In genomic region chr6:113690400-113691083, GRCm38 (mm10) we compare ENCODE assay signal across 7 mouse cellular contexts. TPM values are rescaled to one million over a fixed set of nuclear protein-coding genes. Genes with fewer than 3 reads are reported as not detected.
DNase-seq lines count a peak whose midpoint lies in the region; ATAC-seq and TF ChIP-seq lines count a peak whose summit lies in the region.

No protein-coding gene starts in this region.

- H3K36me3 ChIP-seq in G1E (replicated peaks), result peaks cover 38% of the 10 kb centered on the region
- no peaks in the 10 kb centered on the region for H3K36me3 ChIP-seq in lung, embryonic 16.5 days (ENCODE audit: control insufficient read depth, insufficient read depth, low read length)
- H3K36me3 ChIP-seq in spleen, adult 2 months (ENCODE audit: control insufficient read depth, insufficient read depth, low read length), result peaks cover 25% of the 10 kb centered on the region

- intact Hi-C loops in gastrocnemius, postnatal 14 days (cut with DNase I; ENCODE audit: low total_unique reads), result no loop called here

- H3K9me3 ChIP-seq in G1E (replicated peaks), result no peaks in the 10 kb centered on the region
- H3K9me3 ChIP-seq in lung, embryonic 16.5 days (ENCODE audit: control insufficient read depth, low read length), result no peaks in the 10 kb centered on the region

- no peak for TF ChIP-seq CTCF in G1E (IDR thresholded peaks at IDR 0.05; ENCODE audit: low read depth, low read length)
- TF ChIP-seq CTCF in spleen, adult 2 months (IDR thresholded peaks at IDR 0.05; ENCODE audit: extremely low read depth, insufficient read depth, insufficient read length, insufficient replicate concordance), result no peak

- no peaks in the 10 kb centered on the region for H3K27me3 ChIP-seq in G1E (ENCODE audit: insufficient read depth, low read length)
- no peaks in the 10 kb centered on the region for H3K27me3 ChIP-seq in lung, embryonic 16.5 days (ENCODE audit: control insufficient read depth, insufficient read depth, low read depth, low read length)
- H3K27me3 ChIP-seq in spleen, adult 2 months (ENCODE audit: control insufficient read depth, insufficient read depth, low read length), result no peaks in the 10 kb centered on the region

- peak; percentile 96 for ATAC-seq in G1E (ENCODE audit: extremely low read depth, insufficient number of reproducible peaks, low FRiP score, poor library complexity, severe bottlenecking)
- ATAC-seq in lung, embryonic 16.5 days (ENCODE audit: low read depth), result peak; percentile 81

- H3K4me3 ChIP-seq in G1E (ENCODE audit: low read depth, low read length), result peak overlapping the region; percentile 67; the same call in 1 of the 2 replicates
- peak overlapping the region; percentile 23 for H3K4me3 ChIP-seq in lung, embryonic 16.5 days (ENCODE audit: low read length)
- H3K4me3 ChIP-seq in spleen, adult 2 months (ENCODE audit: extremely low read depth, insufficient read depth, insufficient read length), result no peak overlapping the region

- TF ChIP-seq POLR2A in spleen, adult 2 months (IDR thresholded peaks at IDR 0.05; ENCODE audit: low read depth, low read length), result no peak

- peak overlapping the region; percentile 51 for H3K4me2 ChIP-seq in lung, embryonic 16.5 days (ENCODE audit: low read depth, low read length)

- peak overlapping the region; percentile 79 for H3K27ac ChIP-seq in lung, embryonic 16.5 days (ENCODE audit: low read length)
- H3K27ac ChIP-seq in spleen, adult 2 months (ENCODE audit: insufficient read depth, low read length), result peak overlapping the region; percentile 81

- H3K4me1 ChIP-seq in G1E (ENCODE audit: insufficient read depth, low read depth, low read length), result peaks cover 69% of the 10 kb centered on the region
- peaks cover 17% of the 10 kb centered on the region for H3K4me1 ChIP-seq in lung, embryonic 16.5 days (replicated peaks; ENCODE audit: control insufficient read depth, insufficient read depth, low read length)
- peaks cover 5% of the 10 kb centered on the region; the same call in 1 of the 2 replicates for H3K4me1 ChIP-seq in spleen, adult 2 months (ENCODE audit: control insufficient read depth, insufficient read depth, insufficient read length)

- peak overlapping the region; percentile 60 for H3K9ac ChIP-seq in lung, embryonic 16.5 days (ENCODE audit: low read length)

- WGBS in lung, embryonic 16.5 days, result under 1% methylated on average over 14 of the region's 14 CpGs
- 59% methylated on average over 14 of the region's 14 CpGs for WGBS in spleen, adult 2 months

- DNase-seq in G1E (ENCODE audit: low spot score), result peak; percentile 88
- DNase-seq in adrenal gland, postnatal 14 days, result peak; percentile 80
- DNase-seq in gastrocnemius, postnatal 14 days, result peak; percentile 33
- DNase-seq in kidney, adult 18-20 months, result peak; percentile 83
- DNase-seq in spleen, adult 2 months (ENCODE audit: low read depth in 1 of 2, low spot score in 2 of 2), result no peak
- DNase-seq in layer of hippocampus, adult 8-10 months (ENCODE audit: low spot score in 2 of 2), result no peak

RNA-seq across cellular contexts. Expression of gene Tatdn2, which starts 6.3 kb away (rescaled TPM):
- total RNA-seq in G1E (2014; fragmentation: Nextera tagmentation) (20.9 and 26.3 TPM in 2 replicates), G1E (2017) (72.0 and 81.3 TPM in 2 replicates)
- 33.1 and 34.5 TPM in 2 replicates for polyA plus RNA-seq in G1E (2012)
- 45.6 and 59.6 TPM in 2 replicates for total RNA-seq in adrenal gland, postnatal 14 days (2021)
- total RNA-seq in gastrocnemius, postnatal 14 days (2021), result 10 to 100 TPM; 25.7 to 29.1 TPM
- 0.46 and 0.60 TPM in 2 replicates for polyA plus RNA-seq in lung, embryonic 16.5 days (2015; fragmentation: Nextera tagmentation; extraction: Ambion mirVana)
- polyA plus RNA-seq in spleen, adult 2 months (2012; rRNA removed), result 24.3 and 27.4 TPM in 2 replicates
- 10 to 100 TPM; 63.5 to 73.0 (median 68.1) TPM for total RNA-seq in layer of hippocampus, adult 8-10 months (2022)

RNA-seq across cellular contexts. Expression of gene Ghrl, which starts 29.1 kb away (rescaled TPM):
- total RNA-seq in G1E (2014; fragmentation: Nextera tagmentation) (not detected in 2 replicates), G1E (2017) (0.76 TPM in 1 of 2 replicates, not detected in the other)
- polyA plus RNA-seq in G1E (2012), result not detected in 2 replicates
- total RNA-seq in adrenal gland, postnatal 14 days (2021), result not detected in 2 replicates
- total RNA-seq in gastrocnemius, postnatal 14 days (2021), result under 1 TPM in 1 of 2 experiments, not detected in 1; 0.37 TPM
- polyA plus RNA-seq in lung, embryonic 16.5 days (2015; fragmentation: Nextera tagmentation; extraction: Ambion mirVana), result not detected in 2 replicates
- polyA plus RNA-seq in spleen, adult 2 months (2012; rRNA removed), result 0.54 TPM in 1 of 2 replicates, not detected in the other
- total RNA-seq in layer of hippocampus, adult 8-10 months (2022), result not detected

RNA-seq across cellular contexts. Expression of gene Sec13, which starts 50.0 kb away (rescaled TPM):
- total RNA-seq in G1E (2014; fragmentation: Nextera tagmentation) (71.9 and 73.3 TPM in 2 replicates), G1E (2017) (172 and 185 TPM in 2 replicates)
- 17.7 and 30.9 TPM in 2 replicates for polyA plus RNA-seq in G1E (2012)
- total RNA-seq in adrenal gland, postnatal 14 days (2021), result 101 and 106 TPM in 2 replicates
- total RNA-seq in gastrocnemius, postnatal 14 days (2021), result 10 to 100 TPM; 68.9 to 78.7 TPM
- 239 and 242 TPM in 2 replicates for polyA plus RNA-seq in lung, embryonic 16.5 days (2015; fragmentation: Nextera tagmentation; extraction: Ambion mirVana)
- polyA plus RNA-seq in spleen, adult 2 months (2012; rRNA removed), result 80.0 and 81.8 TPM in 2 replicates
- total RNA-seq in layer of hippocampus, adult 8-10 months (2022), result 10 to 100 TPM; 67.9 to 80.9 (median 77.0) TPM

RNA-seq across cellular contexts. Expression of gene Irak2, which starts 52.3 kb away (rescaled TPM):
- 7.4 and 21.2 TPM in 2 replicates for total RNA-seq in G1E (2014; fragmentation: Nextera tagmentation)
- total RNA-seq in G1E (2017), result 10.9 and 11.7 TPM in 2 replicates
- polyA plus RNA-seq in G1E (2012), result 10.2 and 13.7 TPM in 2 replicates
- total RNA-seq in adrenal gland, postnatal 14 days (2021), result 17.4 and 22.9 TPM in 2 replicates
- total RNA-seq in gastrocnemius, postnatal 14 days (2021), result 1 to 10 TPM; 4.7 to 4.8 TPM
- 6.3 and 7.4 TPM in 2 replicates for polyA plus RNA-seq in lung, embryonic 16.5 days (2015; fragmentation: Nextera tagmentation; extraction: Ambion mirVana)
- 42.4 and 56.2 TPM in 2 replicates for polyA plus RNA-seq in spleen, adult 2 months (2012; rRNA removed)
- total RNA-seq in layer of hippocampus, adult 8-10 months (2022), result 10 to 100 TPM; 19.3 to 25.0 (median 21.7) TPM

Comparison
In these comparisons a context has a peak if more than half of its experiments do, and no peak if none do; other contexts are left out.
1. DNase-seq: peak in G1E (single experiment), adrenal gland, postnatal 14 days (single experiment), gastrocnemius, postnatal 14 days (single experiment) and kidney, adult 18-20 months (single experiment); none in spleen, adult 2 months (0 of 2) and layer of hippocampus, adult 8-10 months (0 of 2).